Mouse (Mus musculus): ENCODE results near the gene Hat1. TPM values are rescaled to one million over a fixed set of nuclear protein-coding genes. Genes with fewer than 3 reads are reported as not detected.
A peak's percentile ranks its signal among the peaks of the same experiment; 100 is the strongest.

Gene Hat1
- polyA plus RNA-seq, 1 experiment from 2014 or later = 34.8 TPM

DNA sequence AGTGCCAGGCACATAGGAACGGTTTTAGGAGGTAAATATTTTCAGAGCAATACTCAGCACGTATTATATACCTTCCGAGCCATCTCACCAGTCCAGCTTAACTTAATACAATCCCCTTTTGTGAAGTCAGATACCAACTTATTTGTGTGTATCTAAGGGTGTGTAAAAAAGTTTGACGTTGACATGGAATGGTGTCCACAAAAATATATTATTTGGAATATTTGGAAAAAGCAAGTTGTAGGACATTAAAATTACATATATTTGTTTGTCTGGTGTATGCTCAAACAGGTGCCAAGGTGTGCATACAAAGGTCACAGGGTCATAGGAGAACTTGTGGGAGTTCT lies 65.1 kb downstream of the Hat1 start:
- ATAC-seq (no peak), DNase-seq (ENCODE audit: low spot score) (no peak)
- Histone ChIP-seq H3K4me2 (replicated peaks; ENCODE audit: low read depth, low read length) (peak overlapping the region; percentile 90), H3K4me3 (ENCODE audit: low read depth, low read length) (peak overlapping the region; percentile 62), H3K9ac (replicated peaks; ENCODE audit: low read depth) (no peak overlapping the region), H3K27me3 (replicated peaks; ENCODE audit: insufficient read depth, low read length) (0 out of 2 replicates have a peak, but pooled peaks cover 3% of the 10 kb centered on the region), H3K27ac (ENCODE audit: low read length) (no peak overlapping the region), H3K9me3 (ENCODE audit: low read length) (no peaks in the 10 kb centered on the region), H3K36me3 (ENCODE audit: insufficient read depth, low read length) (no peaks in the 10 kb centered on the region), H3K4me1 (ENCODE audit: insufficient read depth, low read depth, low read length) (no peaks in the 10 kb centered on the region)
- no peak for TF ChIP-seq EP300 (IDR thresholded peaks at IDR 0.05)
- no peak for TF ChIP-seq CTCF (IDR thresholded peaks at IDR 0.05)
- 28% methylated on average over 4 of the region's 4 CpGs for WGBS

DNA sequence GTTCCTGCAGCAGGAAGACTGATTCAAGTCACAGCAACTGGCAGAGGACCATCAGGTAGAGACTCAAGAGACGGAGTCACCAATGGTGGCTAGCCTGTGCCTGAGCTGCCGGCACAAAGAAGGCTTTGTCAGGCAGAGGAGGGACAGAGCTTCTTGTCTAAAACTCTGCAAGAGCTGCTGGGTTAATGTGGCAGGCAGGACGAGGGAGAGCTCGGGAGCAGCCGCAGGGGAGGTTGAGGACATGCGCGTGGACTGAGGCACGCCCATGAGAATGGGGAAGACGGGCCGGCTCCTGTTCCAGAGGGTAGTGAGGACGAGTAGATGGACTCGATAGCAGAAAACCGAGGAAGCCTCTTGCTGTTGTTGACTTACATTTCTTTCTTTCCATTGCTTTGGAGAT lies 69.9 kb downstream of the Hat1 start:
- Histone ChIP-seq H3K27ac (ENCODE audit: low read length) (no peak overlapping the region), H3K27me3 (replicated peaks; ENCODE audit: insufficient read depth, low read length) (no peaks in the 10 kb centered on the region), H3K36me3 (ENCODE audit: insufficient read depth, low read length) (no peaks in the 10 kb centered on the region), H3K4me3 (ENCODE audit: low read depth, low read length) (no peak overlapping the region), H3K4me2 (replicated peaks; ENCODE audit: low read depth, low read length) (no peak overlapping the region), H3K4me1 (ENCODE audit: insufficient read depth, low read depth, low read length) (no peaks in the 10 kb centered on the region), H3K9ac (replicated peaks; ENCODE audit: low read depth) (no peak overlapping the region), H3K9me3 (ENCODE audit: low read length) (no peaks in the 10 kb centered on the region)
- no peak for ATAC-seq
- no peak for TF ChIP-seq EP300 (IDR thresholded peaks at IDR 0.05)
- TF ChIP-seq CTCF (IDR thresholded peaks at IDR 0.05) = no peak
- 53% methylated on average over 13 of the region's 13 CpGs for WGBS
- no peak for DNase-seq (ENCODE audit: low spot score)

DNA sequence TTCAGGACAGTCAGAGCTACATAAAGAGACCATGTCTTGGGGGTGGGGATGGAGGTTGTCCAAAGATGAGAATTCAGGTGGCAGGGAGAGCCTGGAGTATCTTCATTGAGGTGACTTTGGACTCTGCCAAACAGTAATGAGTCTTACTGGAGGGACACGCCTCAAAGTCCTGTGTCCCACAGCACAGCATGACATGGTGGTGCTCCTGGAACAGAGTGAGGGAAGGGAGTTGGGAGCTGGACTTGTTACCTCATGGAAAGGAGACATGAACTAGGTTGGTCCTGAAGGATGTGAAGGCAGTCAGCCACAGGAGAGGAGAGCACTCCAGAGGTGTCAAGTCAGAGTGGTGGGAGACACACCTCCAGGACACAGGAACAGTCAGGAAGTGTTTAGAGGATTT lies 70.9 kb downstream of the Hat1 start:
- 95% methylated on average over 1 of the region's 1 CpGs for WGBS
- Histone ChIP-seq H3K27me3 (replicated peaks; ENCODE audit: insufficient read depth, low read length) (no peaks in the 10 kb centered on the region), H3K36me3 (ENCODE audit: insufficient read depth, low read length) (no peaks in the 10 kb centered on the region), H3K27ac (ENCODE audit: low read length) (no peak overlapping the region), H3K9ac (replicated peaks; ENCODE audit: low read depth) (no peak overlapping the region), H3K4me2 (replicated peaks; ENCODE audit: low read depth, low read length) (no peak overlapping the region), H3K9me3 (ENCODE audit: low read length) (no peaks in the 10 kb centered on the region), H3K4me1 (ENCODE audit: insufficient read depth, low read depth, low read length) (no peaks in the 10 kb centered on the region), H3K4me3 (ENCODE audit: low read depth, low read length) (no peak overlapping the region)
- TF ChIP-seq EP300 (IDR thresholded peaks at IDR 0.05) (no peak), CTCF (IDR thresholded peaks at IDR 0.05) (no peak)
- no peak for DNase-seq (ENCODE audit: low spot score)
- no peak for ATAC-seq

DNA sequence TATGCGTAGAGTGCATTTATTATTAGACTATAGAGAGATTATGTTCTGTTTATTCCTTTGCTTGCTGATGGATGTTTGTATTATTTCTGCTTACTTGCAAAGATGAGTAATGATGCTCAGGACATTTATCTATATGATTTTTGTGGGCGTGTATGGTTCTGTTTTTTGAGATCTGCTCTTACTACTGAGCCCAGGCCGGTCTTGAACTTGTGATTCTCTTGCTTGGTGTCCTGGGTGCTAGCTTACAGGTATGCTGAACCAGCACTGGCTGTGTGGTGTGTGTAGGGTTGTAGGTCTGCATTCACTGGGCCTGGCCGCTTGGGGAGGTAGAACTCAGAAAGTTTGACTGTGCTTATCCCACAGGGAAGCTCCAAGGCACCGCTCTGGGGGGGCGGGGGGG lies 72.4 kb downstream of the Hat1 start:
- DNase-seq (ENCODE audit: low spot score) (no peak), ATAC-seq (no peak)
- Histone ChIP-seq H3K4me3 (ENCODE audit: low read depth, low read length) (no peak overlapping the region), H3K27ac (ENCODE audit: low read length) (no peak overlapping the region), H3K27me3 (replicated peaks; ENCODE audit: insufficient read depth, low read length) (no peaks in the 10 kb centered on the region), H3K36me3 (ENCODE audit: insufficient read depth, low read length) (no peaks in the 10 kb centered on the region), H3K4me1 (ENCODE audit: insufficient read depth, low read depth, low read length) (no peaks in the 10 kb centered on the region), H3K4me2 (replicated peaks; ENCODE audit: low read depth, low read length) (no peak overlapping the region), H3K9ac (replicated peaks; ENCODE audit: low read depth) (no peak overlapping the region), H3K9me3 (ENCODE audit: low read length) (no peaks in the 10 kb centered on the region)
- 67% methylated on average over 6 of the region's 6 CpGs for WGBS
- TF ChIP-seq CTCF (IDR thresholded peaks at IDR 0.05) = no peak
- no peak for TF ChIP-seq EP300 (IDR thresholded peaks at IDR 0.05)

DNA sequence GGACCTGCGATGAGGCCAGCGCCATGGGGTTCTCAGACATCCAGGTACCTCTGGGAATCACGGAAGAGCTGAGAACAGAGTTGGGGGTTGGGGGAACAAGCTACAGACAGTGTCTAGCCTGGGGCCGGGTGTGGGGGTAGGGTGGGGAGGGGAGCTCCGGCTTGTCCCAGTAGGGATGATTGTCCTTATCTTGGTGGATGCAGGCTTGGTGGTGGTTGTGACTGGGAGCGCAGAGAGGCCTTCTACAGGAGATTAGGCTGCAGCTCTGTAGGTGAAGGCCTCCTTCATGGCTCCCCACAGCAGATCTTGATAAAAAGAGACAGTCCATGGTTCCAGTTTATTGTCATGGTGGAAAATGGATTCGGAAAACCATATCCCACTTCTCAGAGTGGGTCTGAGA lies 72.8 kb downstream of the Hat1 start:
- Histone ChIP-seq H3K27ac (ENCODE audit: low read length) (no peak overlapping the region), H3K4me3 (ENCODE audit: low read depth, low read length) (no peak overlapping the region), H3K4me1 (ENCODE audit: insufficient read depth, low read depth, low read length) (no peaks in the 10 kb centered on the region), H3K9ac (replicated peaks; ENCODE audit: low read depth) (no peak overlapping the region), H3K9me3 (ENCODE audit: low read length) (no peaks in the 10 kb centered on the region), H3K27me3 (replicated peaks; ENCODE audit: insufficient read depth, low read length) (no peaks in the 10 kb centered on the region), H3K36me3 (ENCODE audit: insufficient read depth, low read length) (no peaks in the 10 kb centered on the region), H3K4me2 (replicated peaks; ENCODE audit: low read depth, low read length) (no peak overlapping the region)
- ATAC-seq (no peak), DNase-seq (ENCODE audit: low spot score) (no peak)
- TF ChIP-seq EP300 (IDR thresholded peaks at IDR 0.05) (no peak), CTCF (IDR thresholded peaks at IDR 0.05) (no peak)
- WGBS = 63% methylated on average over 7 of the region's 7 CpGs

DNA sequence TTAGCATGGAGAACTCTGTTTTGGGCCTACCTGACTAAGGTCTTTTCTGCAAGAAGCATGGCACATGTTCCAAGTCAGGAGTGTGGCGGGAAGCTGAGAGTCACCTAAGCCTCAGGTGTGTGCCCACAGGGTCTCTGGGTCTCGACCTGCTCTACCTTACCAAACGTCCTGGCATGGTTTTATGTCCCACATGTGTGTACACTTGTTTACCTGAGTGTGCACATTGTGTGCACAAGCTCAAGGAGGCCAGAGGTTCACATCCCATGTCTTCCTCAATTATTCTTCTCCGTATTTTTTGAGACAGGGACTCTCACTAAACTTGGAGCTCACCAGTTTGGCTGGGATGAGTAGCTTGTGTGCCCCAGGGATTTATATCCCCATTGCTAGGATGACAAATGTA lies 73.3 kb downstream of the Hat1 start:
- TF ChIP-seq CTCF (IDR thresholded peaks at IDR 0.05) = no peak
- no peak for TF ChIP-seq EP300 (IDR thresholded peaks at IDR 0.05)
- H3K4me3 ChIP-seq (ENCODE audit: low read depth, low read length) = no peak overlapping the region
- H3K4me1 ChIP-seq (ENCODE audit: insufficient read depth, low read depth, low read length) = no peaks in the 10 kb centered on the region
- no peak overlapping the region for H3K4me2 ChIP-seq (replicated peaks; ENCODE audit: low read depth, low read length)
- WGBS = 87% methylated on average over 4 of the region's 4 CpGs
- no peak overlapping the region for H3K9ac ChIP-seq (replicated peaks; ENCODE audit: low read depth)
- no peaks in the 10 kb centered on the region for H3K36me3 ChIP-seq (ENCODE audit: insufficient read depth, low read length)
- H3K9me3 ChIP-seq (ENCODE audit: low read length) = no peaks in the 10 kb centered on the region
- no peaks in the 10 kb centered on the region for H3K27me3 ChIP-seq (replicated peaks; ENCODE audit: insufficient read depth, low read length)
- no peak for ATAC-seq
- H3K27ac ChIP-seq (ENCODE audit: low read length) = no peak overlapping the region
- DNase-seq (ENCODE audit: low spot score) = no peak

DNA sequence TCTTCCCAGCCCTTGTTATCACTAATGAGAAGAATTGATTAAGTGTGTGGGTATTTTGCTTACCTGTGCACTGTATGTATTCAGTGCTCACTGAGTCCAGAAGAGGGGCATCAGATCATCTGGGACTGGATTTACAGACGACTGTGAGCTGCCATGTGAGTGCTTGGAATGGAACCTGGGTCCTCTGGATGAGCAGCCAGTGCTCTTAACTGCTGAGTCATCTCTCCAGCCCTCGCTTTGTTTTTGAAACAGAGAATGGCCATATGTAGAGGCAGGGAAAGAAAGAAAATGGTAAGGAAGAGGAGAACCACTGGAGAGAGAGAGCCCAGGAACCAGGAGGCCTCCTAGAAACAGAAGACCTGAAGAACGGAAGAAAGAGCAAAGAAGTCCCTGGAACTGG lies 73.8 kb downstream of the Hat1 start:
- WGBS = 74% methylated on average over 3 of the region's 3 CpGs
- H3K9ac ChIP-seq (replicated peaks; ENCODE audit: low read depth) = no peak overlapping the region
- TF ChIP-seq CTCF (IDR thresholded peaks at IDR 0.05) = no peak
- TF ChIP-seq EP300 (IDR thresholded peaks at IDR 0.05) = no peak
- no peak overlapping the region for H3K27ac ChIP-seq (ENCODE audit: low read length)
- H3K4me1 ChIP-seq (ENCODE audit: insufficient read depth, low read depth, low read length) = no peaks in the 10 kb centered on the region
- ATAC-seq (no peak), DNase-seq (ENCODE audit: low spot score) (no peak)
- no peaks in the 10 kb centered on the region for H3K27me3 ChIP-seq (replicated peaks; ENCODE audit: insufficient read depth, low read length)
- no peaks in the 10 kb centered on the region for H3K9me3 ChIP-seq (ENCODE audit: low read length)
- H3K4me2 ChIP-seq (replicated peaks; ENCODE audit: low read depth, low read length) = no peak overlapping the region
- no peaks in the 10 kb centered on the region for H3K36me3 ChIP-seq (ENCODE audit: insufficient read depth, low read length)
- no peak overlapping the region for H3K4me3 ChIP-seq (ENCODE audit: low read depth, low read length)
